Mouse (Mus musculus): ENCODE data around the gene Tlr6.

- TF ChIP-seq CTCF (IDR thresholded peaks at IDR 0.05; ENCODE audit: insufficient read depth, low read depth, low read length): no peak
- TF ChIP-seq POLR2A (IDR thresholded peaks at IDR 0.05; ENCODE audit: insufficient read depth, low read depth, low read length): no peak
Measured at GRCm38 (mm10) chr5:64918616-64919597, 41.0 kb downstream of the Tlr6 start.

All from olfactory bulb, adult 2 months (tissue).